Comparison of ENCODE assay signal across 17 mouse cellular contexts in genomic region chr8:105890870-105891269, GRCm38 (mm10). TPM values are rescaled to one million over a fixed set of nuclear protein-coding genes. Genes with fewer than 3 reads are reported as not detected.
DNase-seq lines count a peak whose midpoint lies in the region; ATAC-seq and TF ChIP-seq lines count a peak whose summit lies in the region.
"Had no signal": no experiment of that assay in that cellular context is flagged by ENCODE, and none has a peak within 500 bp of the region (broad histone marks: within the 10 kb centered on the region; RNA-seq: fewer than 3 reads in every experiment).

No protein-coding gene starts in this region.

- intact Hi-C loops in heart, postnatal 14 days (cut with DNase I): loop anchor here (5.0 kb wide), 1 partner anchor 34 kb away; the partner anchor contains the start of gene Thap11

- H3K4me3 ChIP-seq in heart, embryonic 11.5 days (ENCODE audit: low read depth, low read length): no peak overlapping the region
- H3K4me3 ChIP-seq in midbrain, embryonic 11.5 days (ENCODE audit: low read depth, low read length): no peak overlapping the region
- no peak overlapping the region for H3K4me3 ChIP-seq in intestine, postnatal 0 days (ENCODE audit: low read depth, low read length)
- H3K4me3 ChIP-seq: embryonic facial prominence, embryonic 15.5 days; forebrain, embryonic 13.5 days; limb, embryonic 15.5 days; midbrain, embryonic 10.5 days had no signal

- no peak for TF ChIP-seq CTCF in intestine, postnatal 0 days (IDR thresholded peaks at IDR 0.05; ENCODE audit: low read depth)

- no peak for ATAC-seq in heart, embryonic 11.5 days (replicated peaks; ENCODE audit: insufficient number of reproducible peaks, low FRiP score, low TSS enrichment)
- ATAC-seq in midbrain, embryonic 11.5 days (ENCODE audit: low FRiP score): no peak
- no peak for ATAC-seq in intestine, postnatal 0 days
- ATAC-seq: forebrain, embryonic 13.5 days; Patski had no signal

- H3K36me3 ChIP-seq in heart, embryonic 11.5 days (ENCODE audit: control insufficient read depth, insufficient read depth, low read length): peaks cover 46% of the 10 kb centered on the region
- H3K36me3 ChIP-seq in midbrain, embryonic 11.5 days (ENCODE audit: control insufficient read depth, insufficient read depth, low read length): peaks cover 43% of the 10 kb centered on the region
- H3K36me3 ChIP-seq in intestine, postnatal 0 days (ENCODE audit: control insufficient read depth, insufficient read depth): peaks cover 66% of the 10 kb centered on the region

- peak; percentile 46 to 58 for DNase-seq in heart, adult 9 months (ENCODE audit: low spot score in 2 of 2)
- peak; percentile 22 to 53 for DNase-seq in gastrocnemius, adult 8-10 months (ENCODE audit: low spot score in 2 of 2)
- DNase-seq in heart, postnatal 14 days: peak; percentile 26 to 32
- peak; percentile 70 to 72 for DNase-seq in layer of hippocampus, postnatal 36 days
- DNase-seq in midbrain, embryonic 11.5 days (ENCODE audit: low spot score, missing footprints): no peak
- DNase-seq: adrenal gland, postnatal 10 days; kidney, postnatal 36 days; thymus, adult 18-20 months had no signal

- H3K9me3 ChIP-seq in heart, embryonic 11.5 days (replicated peaks; ENCODE audit: control insufficient read depth, low read length): no peaks in the 10 kb centered on the region
- no peaks in the 10 kb centered on the region for H3K9me3 ChIP-seq in midbrain, embryonic 11.5 days (ENCODE audit: control insufficient read depth, low read length)
- H3K9me3 ChIP-seq in intestine, postnatal 0 days (ENCODE audit: control insufficient read depth): no peaks in the 10 kb centered on the region
- H3K9me3 ChIP-seq: embryonic facial prominence, embryonic 15.5 days; forebrain, embryonic 13.5 days; limb, embryonic 15.5 days; midbrain, embryonic 10.5 days had no signal

- no peaks in the 10 kb centered on the region for H3K27me3 ChIP-seq in heart, embryonic 11.5 days (ENCODE audit: control insufficient read depth, insufficient read depth, low read length)
- H3K27me3 ChIP-seq in midbrain, embryonic 11.5 days (ENCODE audit: control insufficient read depth, insufficient read depth, low read length): no peaks in the 10 kb centered on the region
- H3K27me3 ChIP-seq in intestine, postnatal 0 days (replicated peaks; ENCODE audit: control insufficient read depth, insufficient read depth, low read length): no peaks in the 10 kb centered on the region
- H3K27me3 ChIP-seq: CH12.LX; embryonic facial prominence, embryonic 15.5 days; forebrain, embryonic 13.5 days; limb, embryonic 15.5 days; Patski had no signal

- no peaks in the 10 kb centered on the region for H3K4me1 ChIP-seq in heart, embryonic 11.5 days (ENCODE audit: control insufficient read depth, insufficient read depth, low read length)
- 0 out of 2 replicates have a peak, but pooled peaks cover 2% of the 10 kb centered on the region for H3K4me1 ChIP-seq in midbrain, embryonic 11.5 days (ENCODE audit: control insufficient read depth, insufficient read depth, low read length)
- H3K4me1 ChIP-seq in intestine, postnatal 0 days (replicated peaks; ENCODE audit: control insufficient read depth, insufficient read depth, low read length): no peaks in the 10 kb centered on the region

- H3K9ac ChIP-seq in heart, embryonic 11.5 days (ENCODE audit: low read depth, low read length): no peak overlapping the region
- H3K9ac ChIP-seq in midbrain, embryonic 11.5 days (ENCODE audit: low read length): no peak overlapping the region
- no peak overlapping the region for H3K9ac ChIP-seq in intestine, postnatal 0 days (ENCODE audit: low read depth, low read length)
- H3K9ac ChIP-seq: embryonic facial prominence, embryonic 15.5 days; forebrain, embryonic 13.5 days; limb, embryonic 15.5 days had no signal

- 92% methylated on average over 6 of the region's 6 CpGs for WGBS in heart, embryonic 11.5 days (ENCODE audit: insufficient replicate concordance)
- WGBS in midbrain, embryonic 11.5 days: 92% methylated on average over 6 of the region's 6 CpGs
- WGBS in intestine, postnatal 0 days: 84% methylated on average over 6 of the region's 6 CpGs

- H3K27ac ChIP-seq in heart, embryonic 11.5 days (ENCODE audit: low read depth, low read length): no peak overlapping the region
- no peak overlapping the region for H3K27ac ChIP-seq in midbrain, embryonic 11.5 days (ENCODE audit: low read depth, low read length)
- no peak overlapping the region for H3K27ac ChIP-seq in intestine, postnatal 0 days (ENCODE audit: low read depth, low read length)
- H3K27ac ChIP-seq: embryonic facial prominence, embryonic 15.5 days; forebrain, embryonic 13.5 days; limb, embryonic 15.5 days; midbrain, embryonic 10.5 days had no signal

- no peak overlapping the region for H3K4me2 ChIP-seq in heart, embryonic 11.5 days
- no peak overlapping the region for H3K4me2 ChIP-seq in midbrain, embryonic 11.5 days
- no peak overlapping the region for H3K4me2 ChIP-seq in intestine, postnatal 0 days (replicated peaks; ENCODE audit: low read depth)
- H3K4me2 ChIP-seq: embryonic facial prominence, embryonic 15.5 days; forebrain, embryonic 13.5 days; limb, embryonic 15.5 days had no signal

RNA-seq across cellular contexts. Expression of gene Nrn1l, which starts 2.5 kb away (rescaled TPM):
- 0.39 TPM in 1 of 2 replicates, not detected in the other for polyA plus RNA-seq in heart, embryonic 11.5 days (2014; fragmentation: Nextera tagmentation; extraction: Ambion mirVana)
- total RNA-seq in gastrocnemius, adult 8-10 months (2022): not detected
- under 1 TPM in 1 of 2 experiments, not detected in 1; 0.54 TPM for total RNA-seq in heart, postnatal 14 days (2021)
- total RNA-seq in layer of hippocampus, postnatal 36 days (2021): 1 to 10 TPM in 1 of 2 experiments, under 1 TPM in 1; 1.00 to 3.0 TPM
- polyA plus RNA-seq in midbrain, embryonic 11.5 days (2014; fragmentation: Nextera tagmentation; extraction: Ambion mirVana): 0.29 and 0.40 TPM in 2 replicates
- polyA plus RNA-seq in intestine, postnatal 0 days (2015; fragmentation: Nextera tagmentation; extraction: Ambion mirVana): 0.35 TPM in 1 of 2 replicates, not detected in the other
- total RNA-seq: common myeloid progenitor, adult 5-6 weeks had no signal

RNA-seq across cellular contexts. Expression of gene Pskh1, which starts 9.4 kb away (rescaled TPM):
- polyA plus RNA-seq in heart, embryonic 11.5 days (2014; fragmentation: Nextera tagmentation; extraction: Ambion mirVana): 14.7 and 17.4 TPM in 2 replicates
- total RNA-seq in gastrocnemius, adult 8-10 months (2022): 10 to 100 TPM; 10.9 to 14.7 (median 12.8) TPM
- total RNA-seq in heart, postnatal 14 days (2021): 10 to 100 TPM; 16.9 to 17.6 TPM
- 1 to 10 TPM; 7.7 to 8.3 TPM for total RNA-seq in layer of hippocampus, postnatal 36 days (2021)
- 11.2 and 13.6 TPM in 2 replicates for polyA plus RNA-seq in midbrain, embryonic 11.5 days (2014; fragmentation: Nextera tagmentation; extraction: Ambion mirVana)
- polyA plus RNA-seq in intestine, postnatal 0 days (2015; fragmentation: Nextera tagmentation; extraction: Ambion mirVana): 11.0 and 12.5 TPM in 2 replicates

RNA-seq across cellular contexts. Expression of gene Edc4, which starts 10.2 kb away (rescaled TPM):
- polyA plus RNA-seq in heart, embryonic 11.5 days (2014; fragmentation: Nextera tagmentation; extraction: Ambion mirVana): 22.2 and 29.7 TPM in 2 replicates
- 10 to 100 TPM; 18.8 to 21.9 (median 20.0) TPM for total RNA-seq in gastrocnemius, adult 8-10 months (2022)
- total RNA-seq in heart, postnatal 14 days (2021): 10 to 100 TPM; 26.8 to 28.4 TPM
- total RNA-seq in layer of hippocampus, postnatal 36 days (2021): 10 to 100 TPM; 59.2 to 68.2 TPM
- 35.6 TPM in 2 replicates for polyA plus RNA-seq in midbrain, embryonic 11.5 days (2014; fragmentation: Nextera tagmentation; extraction: Ambion mirVana)
- 9.8 and 11.5 TPM in 2 replicates for polyA plus RNA-seq in intestine, postnatal 0 days (2015; fragmentation: Nextera tagmentation; extraction: Ambion mirVana)

RNA-seq across cellular contexts. Expression of gene Nutf2, which starts 30.5 kb away (rescaled TPM):
- polyA plus RNA-seq in heart, embryonic 11.5 days (2014; fragmentation: Nextera tagmentation; extraction: Ambion mirVana): 231 and 265 TPM in 2 replicates
- total RNA-seq in gastrocnemius, adult 8-10 months (2022): 10 to 100 TPM; 21.4 to 44.7 (median 25.5) TPM
- total RNA-seq in heart, postnatal 14 days (2021): 10 to 100 TPM; 27.2 to 34.3 TPM
- total RNA-seq in layer of hippocampus, postnatal 36 days (2021): 10 to 100 TPM; 27.6 to 36.3 TPM
- 300 and 367 TPM in 2 replicates for polyA plus RNA-seq in midbrain, embryonic 11.5 days (2014; fragmentation: Nextera tagmentation; extraction: Ambion mirVana)
- polyA plus RNA-seq in intestine, postnatal 0 days (2015; fragmentation: Nextera tagmentation; extraction: Ambion mirVana): 87.7 and 97.3 TPM in 2 replicates

RNA-seq across cellular contexts. Expression of gene Thap11, which starts 35.9 kb away (rescaled TPM):
- polyA plus RNA-seq in heart, embryonic 11.5 days (2014; fragmentation: Nextera tagmentation; extraction: Ambion mirVana): 47.2 and 49.8 TPM in 2 replicates
- total RNA-seq in gastrocnemius, adult 8-10 months (2022): 10 to 100 TPM; 20.4 to 24.1 (median 22.0) TPM
- total RNA-seq in heart, postnatal 14 days (2021): 10 to 100 TPM; 27.5 to 29.1 TPM
- 10 to 100 TPM; 42.2 to 42.3 TPM for total RNA-seq in layer of hippocampus, postnatal 36 days (2021)
- 66.5 and 70.5 TPM in 2 replicates for polyA plus RNA-seq in midbrain, embryonic 11.5 days (2014; fragmentation: Nextera tagmentation; extraction: Ambion mirVana)
- polyA plus RNA-seq in intestine, postnatal 0 days (2015; fragmentation: Nextera tagmentation; extraction: Ambion mirVana): 28.3 and 29.2 TPM in 2 replicates
